In genomic region chr5:129999097-129999496, GRCm38 (mm10) we compare ENCODE assay signal across 8 mouse cellular contexts. TPM values are rescaled to one million over a fixed set of nuclear protein-coding genes. Genes with fewer than 3 reads are reported as not detected.
A peak's percentile ranks its signal among the peaks of the same experiment; 100 is the strongest.
DNase-seq lines count a peak whose midpoint lies in the region; ATAC-seq and TF ChIP-seq lines count a peak whose summit lies in the region.

No protein-coding gene starts in this region.

- H3K4me3 ChIP-seq in hindbrain, postnatal 0 days (ENCODE audit: low read length), result no peak overlapping the region
- H3K4me3 ChIP-seq in liver, postnatal 0 days (ENCODE audit: low read depth, low read length), result no peak overlapping the region

- no peaks in the 10 kb centered on the region for H3K27me3 ChIP-seq in hindbrain, postnatal 0 days (ENCODE audit: insufficient read depth, low read length)
- no peaks in the 10 kb centered on the region for H3K27me3 ChIP-seq in liver, postnatal 0 days (ENCODE audit: insufficient read depth, low read length)

- DNase-seq in adrenal gland, adult 18-20 months (ENCODE audit: low spot score in 2 of 2), result peak; percentile 48 to 58
- no peak for DNase-seq in adrenal gland, postnatal 4 days (ENCODE audit: low spot score in 2 of 2)
- DNase-seq in ovary, postnatal 14 days (ENCODE audit: low spot score), result peak; percentile 31
- no peak for DNase-seq in ovary, adult 18-20 months (ENCODE audit: low spot score)
- peak; percentile 72 to 78 for DNase-seq in cerebellum, postnatal 25 days
- DNase-seq in hindbrain, postnatal 0 days (ENCODE audit: low spot score), result peak; percentile 76
- DNase-seq in liver, postnatal 0 days, result peak; percentile 79
- DNase-seq in right cerebral cortex, postnatal 14 days, result peak; percentile 56

- 32% methylated on average over 4 of the region's 4 CpGs for WGBS in hindbrain, postnatal 0 days
- 35% methylated on average over 4 of the region's 4 CpGs for WGBS in liver, postnatal 0 days (ENCODE audit: insufficient replicate concordance)

- peak; percentile 90 for TF ChIP-seq CTCF in hindbrain, postnatal 0 days (IDR thresholded peaks at IDR 0.05; ENCODE audit: low read depth)
- TF ChIP-seq CTCF in liver, postnatal 0 days (IDR thresholded peaks at IDR 0.05; ENCODE audit: low read depth), result peak; percentile 95

- no peak overlapping the region for H3K9ac ChIP-seq in hindbrain, postnatal 0 days (replicated peaks; ENCODE audit: low read length)
- H3K9ac ChIP-seq in liver, postnatal 0 days (replicated peaks), result no peak overlapping the region

- no peaks in the 10 kb centered on the region for H3K9me3 ChIP-seq in hindbrain, postnatal 0 days (ENCODE audit: low read length)
- H3K9me3 ChIP-seq in liver, postnatal 0 days (ENCODE audit: low read length), result no peaks in the 10 kb centered on the region

- TF ChIP-seq EP300 in liver, postnatal 0 days (IDR thresholded peaks at IDR 0.05; ENCODE audit: low read depth), result no peak

- H3K27ac ChIP-seq in hindbrain, postnatal 0 days, result no peak overlapping the region
- H3K27ac ChIP-seq in liver, postnatal 0 days (ENCODE audit: low read depth), result no peak overlapping the region

- no peaks in the 10 kb centered on the region for H3K36me3 ChIP-seq in hindbrain, postnatal 0 days (ENCODE audit: insufficient read depth, low read length)
- H3K36me3 ChIP-seq in liver, postnatal 0 days (replicated peaks; ENCODE audit: insufficient read depth, low read length), result peaks cover 13% of the 10 kb centered on the region

- ATAC-seq in hindbrain, postnatal 0 days, result no peak
- peak; percentile 16; the same call in 1 of the 2 replicates for ATAC-seq in liver, postnatal 0 days

- H3K4me2 ChIP-seq in hindbrain, postnatal 0 days (ENCODE audit: low read depth, low read length), result no peak overlapping the region
- no peak overlapping the region for H3K4me2 ChIP-seq in liver, postnatal 0 days (ENCODE audit: low read depth, low read length)

- H3K4me1 ChIP-seq in hindbrain, postnatal 0 days (ENCODE audit: insufficient read depth, low read length), result no peaks in the 10 kb centered on the region
- peaks cover 18% of the 10 kb centered on the region for H3K4me1 ChIP-seq in liver, postnatal 0 days (ENCODE audit: insufficient read depth)

RNA-seq across cellular contexts. Expression of gene Gusb, which starts 3.8 kb away (rescaled TPM):
- total RNA-seq in adrenal gland, adult 18-20 months (2021), result 10 to 100 TPM; 48.8 to 52.0 TPM
- 10 to 100 TPM; 61.0 to 61.5 TPM for total RNA-seq in adrenal gland, postnatal 4 days (2021)
- total RNA-seq in hindbrain, postnatal 0 days (2014; rRNA removed), result 26.2 and 27.4 TPM in 2 replicates
- 44.7 and 47.0 TPM in 2 replicates for polyA plus RNA-seq in hindbrain, postnatal 0 days (2015; fragmentation: Nextera tagmentation; extraction: Ambion mirVana)
- polyA plus RNA-seq in liver, postnatal 0 days (2015; fragmentation: Nextera tagmentation; extraction: Ambion mirVana), result 26.3 and 29.3 TPM in 2 replicates

RNA-seq across cellular contexts. Expression of gene Asl, which starts 29.9 kb away (rescaled TPM):
- total RNA-seq in adrenal gland, adult 18-20 months (2021), result 100 to 1,000 TPM in 1 of 2 experiments, 10 to 100 TPM in 1; 80.6 to 121 TPM
- total RNA-seq in adrenal gland, postnatal 4 days (2021), result 100 to 1,000 TPM; 149 to 165 TPM
- 24.9 and 31.4 TPM in 2 replicates for total RNA-seq in hindbrain, postnatal 0 days (2014; rRNA removed)
- 43.2 and 52.3 TPM in 2 replicates for polyA plus RNA-seq in hindbrain, postnatal 0 days (2015; fragmentation: Nextera tagmentation; extraction: Ambion mirVana)
- 291 and 304 TPM in 2 replicates for polyA plus RNA-seq in liver, postnatal 0 days (2015; fragmentation: Nextera tagmentation; extraction: Ambion mirVana)

RNA-seq across cellular contexts. Expression of gene Crcp, which starts 30.0 kb away (rescaled TPM):
- total RNA-seq in adrenal gland, adult 18-20 months (2021), result 10 to 100 TPM; 26.0 to 40.2 TPM
- 10 to 100 TPM; 38.9 to 41.3 TPM for total RNA-seq in adrenal gland, postnatal 4 days (2021)
- 34.4 and 39.8 TPM in 2 replicates for total RNA-seq in hindbrain, postnatal 0 days (2014; rRNA removed)
- 73.7 and 83.0 TPM in 2 replicates for polyA plus RNA-seq in hindbrain, postnatal 0 days (2015; fragmentation: Nextera tagmentation; extraction: Ambion mirVana)
- polyA plus RNA-seq in liver, postnatal 0 days (2015; fragmentation: Nextera tagmentation; extraction: Ambion mirVana), result 19.3 and 20.8 TPM in 2 replicates

RNA-seq across cellular contexts. Expression of gene Vkorc1l1, which starts 57.3 kb away (rescaled TPM):
- 10 to 100 TPM; 27.7 to 33.9 TPM for total RNA-seq in adrenal gland, adult 18-20 months (2021)
- 10 to 100 TPM; 28.0 to 31.6 TPM for total RNA-seq in adrenal gland, postnatal 4 days (2021)
- 73.0 and 73.3 TPM in 2 replicates for total RNA-seq in hindbrain, postnatal 0 days (2014; rRNA removed)
- polyA plus RNA-seq in hindbrain, postnatal 0 days (2015; fragmentation: Nextera tagmentation; extraction: Ambion mirVana), result 22.3 and 23.0 TPM in 2 replicates
- 17.5 and 18.2 TPM in 2 replicates for polyA plus RNA-seq in liver, postnatal 0 days (2015; fragmentation: Nextera tagmentation; extraction: Ambion mirVana)

Comparison
In these comparisons a context has a peak if more than half of its experiments do, and no peak if none do; other contexts are left out.
1. DNase-seq: peak in adrenal gland, adult 18-20 months (2 of 2), ovary, postnatal 14 days (single experiment), cerebellum, postnatal 25 days (2 of 2), hindbrain, postnatal 0 days (single experiment), liver, postnatal 0 days (single experiment) and right cerebral cortex, postnatal 14 days (single experiment); none in adrenal gland, postnatal 4 days (0 of 2) and ovary, adult 18-20 months (single experiment).